Mouse (Mus musculus): Measurements from ENCODE around the gene Eif2ak1. TPM values are rescaled to one million over a fixed set of nuclear protein-coding genes. Genes with fewer than 3 reads are reported as not detected.

Eif2ak1 gene
- polyA plus RNA-seq, 1 experiment from 2014 or later = 35.4 TPM

- WGBS = 84% methylated on average over 3 of the region's 3 CpGs
Observed at GRCm38 (mm10) chr5:143902111-143902510, 84.5 kb downstream of the Eif2ak1 start.

DNA sequence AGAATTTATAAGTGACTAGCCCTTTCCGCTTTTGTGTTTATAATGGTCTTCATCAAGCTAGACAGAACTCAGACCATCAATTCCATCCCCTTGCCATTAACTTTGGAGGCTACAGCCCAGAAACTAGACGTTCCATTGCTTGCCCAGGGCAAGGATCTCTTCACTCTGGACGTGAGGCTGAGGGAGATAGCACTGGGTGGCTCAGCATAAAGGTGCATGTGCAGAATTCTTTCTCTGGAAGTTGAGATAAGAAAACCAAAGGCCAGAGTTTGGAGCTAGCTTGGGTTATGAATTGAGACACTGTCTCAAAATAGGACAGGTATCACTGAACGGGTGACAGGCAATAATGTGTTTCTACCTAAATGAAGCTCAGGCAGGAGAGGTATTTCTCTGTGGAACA is 86.2 kb downstream of the Eif2ak1 start:
- Histone ChIP-seq H3K9ac (no peak overlapping the region), H3K4me3 (no peak overlapping the region), H3K36me3 (peaks cover 88% of the 10 kb centered on the region), H3K27ac (ENCODE audit: poor library complexity, severe bottlenecking) (no peak overlapping the region), H3K4me1 (replicated peaks) (peaks cover 33% of the 10 kb centered on the region), H3K27me3 (replicated peaks) (no peaks in the 10 kb centered on the region), H3K9me3 (replicated peaks) (no peaks in the 10 kb centered on the region), H3K4me2 (no peak overlapping the region)
- WGBS = 63% methylated on average over 4 of the region's 4 CpGs
- ATAC-seq (ENCODE audit: insufficient number of reproducible peaks, low FRiP score) = no peak

More at GRCm38 (mm10) chr5:143902111-143902510, 84.5 kb downstream of the Eif2ak1 start:
- Histone ChIP-seq H3K27ac (ENCODE audit: poor library complexity, severe bottlenecking) (no peak overlapping the region), H3K4me2 (no peak overlapping the region), H3K9me3 (replicated peaks) (no peaks in the 10 kb centered on the region), H3K4me1 (replicated peaks) (peaks cover 18% of the 10 kb centered on the region; the same call in 1 of the 2 replicates), H3K36me3 (peaks cover 96% of the 10 kb centered on the region), H3K27me3 (replicated peaks) (no peaks in the 10 kb centered on the region), H3K9ac (no peak overlapping the region), H3K4me3 (no peak overlapping the region)
- no peak for ATAC-seq (ENCODE audit: insufficient number of reproducible peaks, low FRiP score)

- H3K9ac ChIP-seq = no peak overlapping the region
- no peaks in the 10 kb centered on the region for H3K27me3 ChIP-seq (replicated peaks)
- H3K36me3 ChIP-seq = peaks cover 62% of the 10 kb centered on the region
- ATAC-seq (ENCODE audit: insufficient number of reproducible peaks, low FRiP score) = no peak
- H3K4me1 ChIP-seq (replicated peaks) = peaks cover 44% of the 10 kb centered on the region
- 85% methylated on average over 8 of the region's 8 CpGs for WGBS
- H3K27ac ChIP-seq (ENCODE audit: poor library complexity, severe bottlenecking) = no peak overlapping the region
- H3K4me2 ChIP-seq = no peak overlapping the region
- H3K9me3 ChIP-seq (replicated peaks) = no peaks in the 10 kb centered on the region
- H3K4me3 ChIP-seq = no peak overlapping the region
Observed at GRCm38 (mm10) chr5:143906429-143906828, 88.8 kb downstream of the Eif2ak1 start.

GRCm38 (mm10) chr5:143908926-143909325 is 91.3 kb downstream of the Eif2ak1 start:
- H3K4me3 ChIP-seq = peak overlapping the region; percentile 70
- ATAC-seq (ENCODE audit: insufficient number of reproducible peaks, low FRiP score) = no peak
- 2% methylated on average over 9 of the region's 9 CpGs for WGBS
- H3K4me2 ChIP-seq = peak overlapping the region; percentile 71
- peaks cover 41% of the 10 kb centered on the region for H3K36me3 ChIP-seq
- H3K4me1 ChIP-seq (replicated peaks) = peaks cover 44% of the 10 kb centered on the region
- H3K27ac ChIP-seq (ENCODE audit: poor library complexity, severe bottlenecking) = peak overlapping the region; percentile 93
- H3K9ac ChIP-seq = peak overlapping the region; percentile 77
- no peaks in the 10 kb centered on the region for H3K27me3 ChIP-seq (replicated peaks)
- no peaks in the 10 kb centered on the region for H3K9me3 ChIP-seq (replicated peaks)

DNA sequence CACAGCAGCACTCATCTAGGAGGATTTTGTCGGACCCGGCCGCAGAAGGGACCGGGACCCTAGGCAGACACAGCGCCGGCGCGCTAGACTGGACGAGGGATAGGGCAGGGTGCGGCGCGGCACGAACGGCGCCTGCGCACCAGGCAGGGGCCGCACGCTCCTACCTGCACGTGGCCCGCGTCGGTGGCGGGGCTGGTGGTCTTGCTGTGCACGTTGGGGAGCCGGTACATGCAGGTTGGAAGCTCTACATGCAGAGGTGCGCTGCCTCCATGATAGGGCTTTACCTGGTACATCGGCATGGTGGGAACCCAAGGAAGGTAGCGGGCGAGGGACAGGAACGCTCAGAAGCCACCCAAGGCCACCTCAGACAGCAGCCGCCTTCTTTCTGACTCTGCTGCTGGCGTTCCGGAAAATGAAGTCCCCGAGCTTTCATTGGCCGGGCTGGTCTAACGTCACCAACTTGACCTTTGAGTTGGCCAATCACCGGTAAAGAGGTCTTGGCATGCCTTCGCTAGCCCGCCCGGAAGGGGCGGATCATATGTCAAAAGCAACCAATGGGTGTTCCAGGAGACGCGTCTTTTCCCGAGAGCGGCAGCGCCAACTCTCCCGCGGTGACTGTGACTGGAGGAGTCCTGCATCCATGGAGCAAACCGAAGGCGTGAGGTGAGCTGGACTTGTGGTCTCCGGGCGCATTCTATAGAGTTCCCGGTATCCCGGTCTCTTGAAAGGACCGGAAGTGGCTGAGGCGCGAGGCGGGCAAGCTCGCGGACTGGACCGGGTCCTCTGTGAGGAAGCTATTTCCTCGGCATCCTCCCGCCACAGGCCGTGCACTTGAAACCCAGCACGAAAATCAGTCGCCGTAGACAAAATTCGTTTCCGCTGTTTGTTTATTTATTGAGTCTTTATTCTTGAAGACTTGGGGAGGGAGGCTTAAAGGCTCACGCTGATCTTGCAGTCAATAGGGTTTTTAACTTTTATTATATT is 92.1 kb downstream of the Eif2ak1 start, which contains the start of the genes Aimp2 and Pms2:
TSS of gene Aimp2 (minus strand) at position 431 of the 984 bp plus-strand sequence.
TSS of gene Pms2 (plus strand) at position 548 of the 984 bp plus-strand sequence.
- H3K4me2 ChIP-seq = peak within 1 kb of the TSS; percentile 87
- peaks cover 38% of the 10 kb centered on the region for H3K36me3 ChIP-seq
- peaks cover 38% of the 10 kb centered on the region for H3K4me1 ChIP-seq (replicated peaks)
- H3K9ac ChIP-seq = peak within 1 kb of the TSS; percentile 77
- under 1% methylated on average over 70 of the region's 70 CpGs for WGBS
- peak; percentile 99 for ATAC-seq (ENCODE audit: insufficient number of reproducible peaks, low FRiP score)
- H3K4me3 ChIP-seq = peak within 1 kb of the TSS; percentile 70
- peak within 1 kb of the TSS; percentile 93 for H3K27ac ChIP-seq (ENCODE audit: poor library complexity, severe bottlenecking)
- no peaks in the 10 kb centered on the region for H3K9me3 ChIP-seq (replicated peaks)
- H3K27me3 ChIP-seq (replicated peaks) = no peaks in the 10 kb centered on the region

DNA sequence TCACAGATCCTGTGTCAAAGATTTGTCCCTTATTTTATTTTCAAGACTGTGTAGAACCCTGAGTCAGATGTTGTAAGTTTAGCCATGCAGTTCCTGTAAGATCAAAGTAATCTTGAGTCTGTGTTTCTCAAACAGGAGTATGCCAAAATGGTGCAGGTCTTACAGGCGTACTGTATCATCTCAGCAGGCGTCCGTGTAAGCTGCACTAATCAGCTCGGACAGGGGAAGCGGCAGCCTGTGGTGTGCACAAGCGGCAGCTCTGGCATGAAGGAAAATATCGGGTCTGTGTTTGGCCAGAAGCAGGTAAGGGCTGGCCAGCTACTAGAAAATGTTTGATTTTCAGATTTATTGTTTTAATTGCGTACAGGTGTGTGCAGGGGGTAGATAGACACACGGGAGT is 98.6 kb downstream of the Eif2ak1 start:
- H3K9me3 ChIP-seq (replicated peaks) = no peaks in the 10 kb centered on the region
- no peak overlapping the region for H3K9ac ChIP-seq
- H3K36me3 ChIP-seq = peaks cover 56% of the 10 kb centered on the region
- H3K4me2 ChIP-seq = no peak overlapping the region
- ATAC-seq (ENCODE audit: insufficient number of reproducible peaks, low FRiP score) = no peak
- H3K27ac ChIP-seq (ENCODE audit: poor library complexity, severe bottlenecking) = no peak overlapping the region
- H3K27me3 ChIP-seq (replicated peaks) = no peaks in the 10 kb centered on the region
- 91% methylated on average over 9 of the region's 9 CpGs for WGBS
- no peak overlapping the region for H3K4me3 ChIP-seq
- peaks cover under 1% of the 10 kb centered on the region; the same call in 1 of the 2 replicates for H3K4me1 ChIP-seq (replicated peaks)

GRCm38 (mm10) chr5:143917418-143917817 is 99.8 kb downstream of the Eif2ak1 start:
- Histone ChIP-seq H3K4me1 (replicated peaks) (no peaks in the 10 kb centered on the region), H3K9me3 (replicated peaks) (no peaks in the 10 kb centered on the region), H3K9ac (no peak overlapping the region), H3K4me3 (no peak overlapping the region), H3K27ac (ENCODE audit: poor library complexity, severe bottlenecking) (no peak overlapping the region), H3K36me3 (peaks cover 64% of the 10 kb centered on the region), H3K4me2 (no peak overlapping the region), H3K27me3 (replicated peaks) (no peaks in the 10 kb centered on the region)
- WGBS = 59% methylated on average over 5 of the region's 5 CpGs
- ATAC-seq (ENCODE audit: insufficient number of reproducible peaks, low FRiP score) = no peak

- Histone ChIP-seq H3K4me2 (no peak overlapping the region), H3K9me3 (replicated peaks) (no peaks in the 10 kb centered on the region), H3K27me3 (replicated peaks) (no peaks in the 10 kb centered on the region), H3K4me1 (replicated peaks) (no peaks in the 10 kb centered on the region), H3K36me3 (peaks cover 70% of the 10 kb centered on the region), H3K9ac (no peak overlapping the region), H3K27ac (ENCODE audit: poor library complexity, severe bottlenecking) (no peak overlapping the region), H3K4me3 (no peak overlapping the region)
- no peak for ATAC-seq (ENCODE audit: insufficient number of reproducible peaks, low FRiP score)
- WGBS = 89% methylated on average over 3 of the region's 3 CpGs
Observed at GRCm38 (mm10) chr5:143918120-143918519, 100.5 kb downstream of the Eif2ak1 start.

DNA sequence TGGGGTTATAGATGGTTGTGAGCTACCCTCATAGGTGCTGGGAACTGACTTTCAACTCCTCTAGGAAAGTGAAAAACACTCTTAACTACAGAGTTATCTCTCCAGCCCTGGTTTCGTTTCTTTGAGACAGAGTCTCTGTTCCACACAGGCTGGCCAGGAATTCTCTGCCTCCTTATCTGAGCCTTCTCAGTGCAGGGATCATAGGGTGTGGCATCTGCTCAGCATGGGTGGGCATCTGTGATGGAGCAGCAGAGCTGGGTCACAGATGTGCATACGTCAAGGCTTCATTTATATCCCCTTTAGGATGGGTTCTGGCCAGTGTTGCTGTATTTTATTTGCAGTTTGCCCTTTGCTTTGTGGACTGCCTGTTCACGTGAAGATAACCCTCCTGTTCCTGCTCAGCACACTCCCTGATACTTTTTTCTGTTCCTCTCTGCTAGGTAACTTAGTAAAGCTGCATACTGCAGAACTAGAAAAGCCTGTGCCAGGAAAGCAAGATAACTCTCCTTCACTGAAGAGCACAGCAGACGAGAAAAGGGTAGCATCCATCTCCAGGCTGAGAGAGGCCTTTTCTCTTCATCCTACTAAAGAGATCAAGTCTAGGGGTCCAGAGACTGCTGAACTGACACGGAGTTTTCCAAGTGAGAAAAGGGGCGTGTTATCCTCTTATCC is 107.3 kb downstream of the Eif2ak1 start:
- Histone ChIP-seq H3K4me3 (no peak overlapping the region), H3K27ac (ENCODE audit: poor library complexity, severe bottlenecking) (no peak overlapping the region), H3K36me3 (peaks cover 84% of the 10 kb centered on the region), H3K9ac (no peak overlapping the region), H3K4me2 (no peak overlapping the region), H3K4me1 (replicated peaks) (no peaks in the 10 kb centered on the region), H3K27me3 (replicated peaks) (no peaks in the 10 kb centered on the region), H3K9me3 (replicated peaks) (no peaks in the 10 kb centered on the region)
- ATAC-seq (ENCODE audit: insufficient number of reproducible peaks, low FRiP score) = peak; percentile 55; the same call in 1 of the 2 replicates
- 67% methylated on average over 6 of the region's 6 CpGs for WGBS

DNA sequence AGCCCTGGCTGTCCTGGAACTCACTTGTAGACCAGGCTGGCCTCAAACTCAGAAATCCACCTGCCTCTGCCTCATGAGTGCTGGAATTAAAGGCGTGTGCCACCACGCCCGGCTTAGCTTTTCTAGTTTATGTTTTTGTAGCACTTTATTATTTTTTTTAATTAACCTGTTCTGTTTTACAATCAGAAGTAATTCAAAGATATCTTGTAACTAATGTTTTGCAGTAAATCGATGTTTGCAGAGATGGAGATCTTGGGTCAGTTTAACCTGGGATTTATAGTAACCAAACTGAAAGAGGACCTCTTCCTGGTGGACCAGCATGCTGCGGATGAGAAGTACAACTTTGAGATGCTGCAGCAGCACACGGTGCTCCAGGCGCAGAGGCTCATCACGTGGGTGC is 110.3 kb downstream of the Eif2ak1 start, which contains the start of gene Gm42421:
TSS of gene Gm42421 (plus strand) at position 301 of the 400 bp plus-strand sequence.
- Histone ChIP-seq H3K4me2 (no peak within 1 kb of the TSS), H3K9ac (no peak within 1 kb of the TSS), H3K27me3 (replicated peaks) (no peaks in the 10 kb centered on the region), H3K36me3 (peaks cover 89% of the 10 kb centered on the region), H3K4me3 (no peak within 1 kb of the TSS), H3K27ac (ENCODE audit: poor library complexity, severe bottlenecking) (no peak within 1 kb of the TSS), H3K4me1 (replicated peaks) (0 out of 2 replicates have a peak, but pooled peaks cover 5% of the 10 kb centered on the region), H3K9me3 (replicated peaks) (no peaks in the 10 kb centered on the region)
- no peak for ATAC-seq (ENCODE audit: insufficient number of reproducible peaks, low FRiP score)
- WGBS = 95% methylated on average over 8 of the region's 8 CpGs

GRCm38 (mm10) chr5:143929291-143929690 is 111.7 kb downstream of the Eif2ak1 start:
- peaks cover 76% of the 10 kb centered on the region for H3K36me3 ChIP-seq

More at GRCm38 (mm10) chr5:143929291-143929690, 111.7 kb downstream of the Eif2ak1 start:
- WGBS = 92% methylated on average over 4 of the region's 4 CpGs
- Histone ChIP-seq H3K27me3 (replicated peaks) (no peaks in the 10 kb centered on the region), H3K4me3 (no peak overlapping the region), H3K4me1 (replicated peaks) (0 out of 2 replicates have a peak, but pooled peaks cover 5% of the 10 kb centered on the region), H3K27ac (ENCODE audit: poor library complexity, severe bottlenecking) (no peak overlapping the region), H3K4me2 (no peak overlapping the region), H3K9me3 (replicated peaks) (no peaks in the 10 kb centered on the region), H3K9ac (no peak overlapping the region)
- no peak for ATAC-seq (ENCODE audit: insufficient number of reproducible peaks, low FRiP score)

All from heart, embryonic 12.5 days (tissue).